Mouse (Mus musculus) heart, embryonic 15.5 days (tissue): Measurements from ENCODE around the gene Cyb561a3. TPM values are rescaled to one million over a fixed set of nuclear protein-coding genes. Genes with fewer than 3 reads are reported as not detected.
A peak's percentile ranks its signal among the peaks of the same experiment; 100 is the strongest.
"Not testable (repeated sequence)": the region's sequence is repeated elsewhere in the genome, so short reads cannot be mapped to it uniquely, and the experiment has no call there.

Experiments
- ATAC-seq: fragments of 200-750 bp; cut with Nextera tagmentation; replicated peaks from 2 replicates; pipeline ENCODE4 v1.8.0; 2017; ENCODE audit warnings: low read depth, moderate TSS enrichment; ENCODE audit not compliant: insufficient number of reproducible peaks, insufficient read depth, low FRiP score
- H3K27ac ChIP-seq: fragments of 300-500 bp; sonication (generic); 2 replicates; pipeline ENCODE4 v1.5.1; 2015; ENCODE audit warnings: mild to moderate bottlenecking, inconsistent platforms
- H3K27me3 ChIP-seq: fragments of 300-500 bp; sonication (generic); 2 replicates; pipeline ENCODE4 v1.6.1; 2015; ENCODE audit warnings: inconsistent platforms
- H3K36me3 ChIP-seq: fragments of 300-500 bp; sonication (generic); 2 replicates; pipeline ENCODE4 v1.6.1; 2015; ENCODE audit warnings: mild to moderate bottlenecking, inconsistent platforms
- H3K4me1 ChIP-seq: fragments of 300-500 bp; sonication (generic); replicated peaks from 2 replicates; pipeline ENCODE4 v1.6.1; 2015; ENCODE audit warnings: inconsistent platforms
- H3K4me2 ChIP-seq: fragments of 300-500 bp; sonication (generic); 2 replicates; pipeline ENCODE4 v1.6.1; 2015; ENCODE audit warnings: inconsistent platforms, mild to moderate bottlenecking, moderate library complexity
- H3K4me3 ChIP-seq: fragments of 300-500 bp; sonication (generic); 2 replicates; pipeline ENCODE4 v1.5.1; 2015; ENCODE audit warnings: mild to moderate bottlenecking, inconsistent platforms
- H3K9ac ChIP-seq: fragments of 300-500 bp; sonication (generic); 2 replicates; pipeline ENCODE4 v1.6.1; 2015; ENCODE audit warnings: mild to moderate bottlenecking, inconsistent platforms
- H3K9me3 ChIP-seq: fragments of 300-500 bp; sonication (generic); replicated peaks from 2 replicates; pipeline ENCODE4 v1.6.1; 2016; ENCODE audit warnings: inconsistent platforms
- WGBS: fragments of 180-500 bp; shearing (Covaris S2); methylation state at CpG from one replicate; pipeline ENCODE4 v1.1.7; 2015; ENCODE audit warnings: mixed read lengths; 5-methylcytosine and 5-hydroxymethylcytosine counted together
- polyA plus RNA-seq: library from polyadenylated mRNA; unstranded; fragments of >200 nt; fragmentation: Nextera tagmentation; extraction: Ambion mirVana; gene quantifications from 2 replicates; pipeline ENCODE4 v1.2.1, GENCODE M21; 2015

The Cyb561a3 gene
- polyA plus RNA-seq: 15.4 and 21.8 TPM in 2 replicates

DNA sequence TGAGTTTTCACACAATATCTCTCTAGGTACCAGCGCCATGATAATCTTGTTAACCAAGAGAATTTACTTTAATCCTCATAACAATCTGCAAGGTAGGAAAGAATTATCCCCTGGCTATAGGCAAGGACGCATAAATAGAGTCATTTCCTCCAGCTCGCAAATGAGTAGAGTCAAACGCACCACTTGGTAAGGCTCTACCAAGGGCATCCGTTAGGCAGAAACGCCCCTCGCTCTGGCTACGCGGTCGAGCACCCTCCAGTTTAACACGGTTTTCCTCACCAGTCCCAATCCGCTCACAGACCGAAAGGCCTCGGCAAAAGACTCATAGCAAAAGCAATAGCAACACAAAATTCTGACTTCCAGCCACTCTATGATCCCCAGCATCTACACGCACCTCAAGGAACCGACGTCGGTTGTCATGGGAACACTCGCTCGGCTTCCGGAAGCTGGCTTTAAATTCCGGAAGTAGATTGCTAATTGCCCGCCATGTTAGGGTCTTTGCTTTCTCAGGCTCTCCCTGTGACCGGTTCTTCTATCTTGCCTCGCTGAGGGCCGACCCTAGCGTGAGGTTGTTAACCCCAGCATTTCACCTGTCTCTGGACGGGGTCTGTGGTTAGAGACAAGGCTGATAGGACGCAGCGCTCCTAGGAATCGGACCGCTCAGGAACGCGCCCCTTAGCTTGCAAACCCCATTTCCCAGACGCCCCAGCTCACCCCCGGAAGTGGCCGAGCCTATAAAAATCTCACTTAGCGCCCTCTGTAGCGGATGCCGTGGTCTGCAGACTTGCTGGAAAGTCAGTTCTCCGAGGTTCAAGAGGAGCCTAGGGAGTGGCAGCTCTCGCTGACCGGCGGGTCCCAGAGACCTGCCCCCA, at the start of gene Cyb561a3, which contains the start of gene Tmem138:
Cyb561a3 (plus strand) TSS at position 483 of the 872 bp plus-strand sequence.
Tmem138 (minus strand) TSS at position 673 of the 872 bp plus-strand sequence.
- Histone ChIP-seq H3K9ac (peak within 1 kb of the TSS; percentile 83), H3K4me3 (peak within 1 kb of the TSS; percentile 73), H3K36me3 (peaks cover 35% of the 10 kb centered on the region), H3K4me2 (peak within 1 kb of the TSS; percentile 82), H3K9me3 (no peaks in the 10 kb centered on the region), H3K27me3 (no peaks in the 10 kb centered on the region), H3K27ac (peak within 1 kb of the TSS; percentile 92), H3K4me1 (peaks cover 15% of the 10 kb centered on the region)
- under 1% methylated on average over 44 of the region's 44 CpGs for WGBS
- ATAC-seq: peak; percentile 91

GRCm38 (mm10) chr19:10530082-10530481, 46.9 kb upstream of the Cyb561a3 start:
- Histone ChIP-seq H3K4me2 (no peak overlapping the region), H3K27ac (no peak overlapping the region), H3K27me3 (no peaks in the 10 kb centered on the region), H3K9me3 (no peaks in the 10 kb centered on the region), H3K4me3 (no peak overlapping the region), H3K36me3 (peaks cover 59% of the 10 kb centered on the region), H3K4me1 (peaks cover 20% of the 10 kb centered on the region), H3K9ac (no peak overlapping the region)
- 97% methylated on average over 1 of the region's 1 CpGs for whole genome bisulfite sequencing
- ATAC-seq: no peak

DNA sequence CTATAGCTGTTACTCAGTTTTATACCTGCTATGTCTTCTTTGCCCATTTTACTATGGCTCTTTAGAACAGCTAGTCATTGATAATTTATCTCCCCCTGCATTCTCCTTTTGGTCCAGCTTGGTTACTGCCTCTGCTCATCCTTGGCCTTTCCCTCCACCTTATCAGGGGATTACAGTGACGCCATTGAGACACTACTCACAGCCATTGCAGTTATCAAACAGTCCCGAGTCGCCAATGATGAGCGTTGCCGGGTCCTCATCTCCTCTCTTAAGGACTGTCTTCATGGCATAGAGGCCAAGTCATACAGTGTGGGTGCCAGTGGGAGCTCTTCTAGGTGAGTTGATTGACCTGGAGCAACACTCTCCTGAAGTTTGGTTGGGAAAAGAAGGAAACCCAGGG, 37.5 kb upstream of the Cyb561a3 start:
- H3K27me3 ChIP-seq: no peaks in the 10 kb centered on the region
- no peak for ATAC-seq
- H3K27ac ChIP-seq: no peak overlapping the region
- no peak overlapping the region for H3K9ac ChIP-seq
- no peaks in the 10 kb centered on the region for H3K9me3 ChIP-seq
- WGBS: 73% methylated on average over 5 of the region's 5 CpGs
- no peak overlapping the region for H3K4me3 ChIP-seq
- peaks cover 90% of the 10 kb centered on the region for H3K36me3 ChIP-seq
- no peaks in the 10 kb centered on the region for H3K4me1 ChIP-seq
- no peak overlapping the region for H3K4me2 ChIP-seq

DNA sequence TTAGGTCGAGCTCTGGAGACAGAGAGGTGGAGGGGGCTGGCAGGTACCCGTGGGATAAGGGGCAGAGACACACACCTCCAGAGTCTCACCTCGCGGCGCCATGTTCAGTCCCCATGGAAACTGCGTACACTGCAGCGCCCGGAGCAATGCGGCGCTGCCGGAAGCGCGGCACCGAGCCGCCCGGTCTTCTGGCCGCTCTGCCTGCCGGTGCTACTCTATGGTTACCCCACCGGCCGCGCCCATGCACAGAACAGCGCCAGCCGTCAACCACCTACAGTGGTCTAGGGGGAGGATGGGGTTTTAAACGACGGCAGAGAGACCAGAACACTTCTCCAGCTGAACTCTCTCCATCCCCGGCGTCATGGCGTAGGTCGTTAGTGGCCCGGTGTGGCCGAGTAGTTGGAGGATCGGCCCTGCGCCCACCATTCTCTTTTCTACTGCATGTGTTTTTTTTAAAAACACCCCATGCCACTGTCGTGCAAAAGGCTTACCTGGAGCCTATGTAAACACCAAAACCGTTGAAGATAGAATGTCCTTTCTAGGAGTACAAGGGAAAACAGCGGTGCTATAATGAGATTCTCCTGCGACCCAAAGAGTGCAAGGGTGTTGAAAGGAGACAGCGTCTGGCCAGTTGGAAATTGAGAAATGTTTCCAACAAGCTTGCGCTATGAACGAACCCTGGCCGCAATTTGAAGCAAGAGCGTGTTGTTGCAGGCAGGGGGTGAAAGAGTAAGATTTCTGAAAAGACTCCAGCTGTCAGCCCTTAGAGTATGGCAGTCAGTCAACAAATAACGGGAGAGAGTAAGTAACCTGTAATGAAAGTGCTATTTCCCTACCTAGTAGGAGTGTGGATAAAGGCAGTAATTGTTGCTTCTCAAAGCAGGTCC, 21.1 kb upstream of the Cyb561a3 start, which contains the start of gene Tmem216:
Tmem216 (minus strand) TSS at position 615 of the 887 bp plus-strand sequence.
- H3K9me3 ChIP-seq: no peaks in the 10 kb centered on the region
- peaks cover 14% of the 10 kb centered on the region for H3K36me3 ChIP-seq
- peak within 1 kb of the TSS; percentile 72 for H3K4me2 ChIP-seq
- peak; percentile 95 for ATAC-seq
- H3K27me3 ChIP-seq: no peaks in the 10 kb centered on the region
- under 1% methylated on average over 43 of the region's 43 CpGs for WGBS
- peaks cover 13% of the 10 kb centered on the region for H3K4me1 ChIP-seq
- peak within 1 kb of the TSS; percentile 67 for H3K4me3 ChIP-seq
- H3K9ac ChIP-seq: peak within 1 kb of the TSS; percentile 64
- H3K27ac ChIP-seq: peak within 1 kb of the TSS; percentile 74

DNA sequence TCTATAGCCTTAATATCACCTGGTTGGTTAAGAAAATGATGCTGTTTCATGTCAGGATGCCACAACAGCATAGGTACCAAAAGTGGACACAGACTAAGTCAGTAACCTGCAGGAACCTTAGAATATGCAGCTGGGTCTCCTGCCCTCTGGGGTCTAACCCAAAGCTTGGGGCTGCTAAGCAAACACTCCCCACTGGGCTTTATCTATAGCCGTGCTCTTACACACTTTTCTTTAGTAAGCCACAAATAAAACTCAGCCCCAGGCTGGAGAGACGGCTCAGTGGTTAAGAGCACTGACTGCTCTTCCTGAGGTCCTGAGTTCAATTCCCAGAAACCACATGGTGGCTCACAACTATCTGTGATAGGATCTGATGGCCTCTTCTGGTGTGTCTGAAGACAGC, 20.0 kb upstream of the Cyb561a3 start:
- Histone ChIP-seq H3K4me2 (no peak overlapping the region), H3K27ac (no peak overlapping the region), H3K4me1 (peaks cover 21% of the 10 kb centered on the region), H3K36me3 (peaks cover 5% of the 10 kb centered on the region; the same call in 1 of the 2 replicates), H3K4me3 (no peak overlapping the region), H3K9me3 (no peaks in the 10 kb centered on the region), H3K9ac (no peak overlapping the region), H3K27me3 (no peaks in the 10 kb centered on the region)
- 70% methylated on average over 2 of the region's 2 CpGs for WGBS
- ATAC-seq: no peak

DNA sequence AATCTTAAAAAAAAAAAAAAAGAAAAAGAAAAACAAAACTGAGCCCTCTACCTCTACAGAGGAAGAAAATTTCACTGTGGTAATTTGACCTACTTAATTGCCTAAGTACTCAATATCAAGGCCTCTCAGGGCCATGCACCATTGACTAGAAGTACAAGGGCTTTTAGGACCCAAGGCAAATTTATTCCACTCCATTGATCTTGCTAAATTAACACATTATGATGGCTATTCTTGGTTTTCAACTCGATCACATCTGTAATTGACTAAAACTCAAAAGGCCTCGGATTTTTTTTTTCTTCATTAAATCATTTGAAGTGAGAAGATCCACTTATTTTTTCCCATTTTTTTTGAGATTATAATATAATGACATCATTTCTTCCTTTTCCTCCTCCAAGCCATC, 19.5 kb upstream of the Cyb561a3 start:
- no peak overlapping the region for H3K4me3 ChIP-seq
- no peak overlapping the region for H3K27ac ChIP-seq
- no peak overlapping the region for H3K4me2 ChIP-seq
- 77% methylated on average over 2 of the region's 2 CpGs for WGBS
- ATAC-seq: no peak
- H3K9me3 ChIP-seq: no peaks in the 10 kb centered on the region
- no peaks in the 10 kb centered on the region for H3K27me3 ChIP-seq
- H3K4me1 ChIP-seq: peaks cover 25% of the 10 kb centered on the region
- H3K9ac ChIP-seq: no peak overlapping the region
- peaks cover 3% of the 10 kb centered on the region; the same call in 1 of the 2 replicates for H3K36me3 ChIP-seq

DNA sequence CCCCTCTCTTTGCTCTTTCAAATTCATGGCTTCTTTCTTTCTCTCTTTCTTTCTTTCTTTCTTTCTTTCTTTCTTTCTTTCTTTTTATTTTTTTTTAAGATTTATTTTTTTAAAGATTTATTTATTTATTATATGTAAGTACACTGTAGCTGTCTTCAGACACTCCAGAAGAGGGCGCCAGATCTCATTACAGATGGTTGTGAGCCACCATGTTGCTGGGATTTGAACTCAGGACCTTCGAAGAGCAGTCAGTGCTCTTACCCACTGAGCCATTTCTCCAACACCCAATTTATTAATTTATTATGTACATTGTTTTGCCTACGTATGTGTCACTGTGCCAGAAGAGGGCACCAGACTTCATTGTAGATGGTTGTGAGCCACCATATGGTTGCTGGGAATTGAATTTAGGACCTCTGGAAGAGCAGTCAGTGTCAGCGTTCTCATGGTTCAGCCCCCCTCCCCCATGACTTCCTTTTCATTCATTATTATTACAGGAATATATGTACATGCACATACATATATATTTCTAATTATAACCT, 19.1 kb upstream of the Cyb561a3 start:
- not testable (repeated sequence) for H3K27ac ChIP-seq, H3K9ac ChIP-seq, H3K27me3 ChIP-seq, ATAC-seq, H3K4me3 ChIP-seq, H3K4me2 ChIP-seq, H3K36me3 ChIP-seq, H3K9me3 ChIP-seq
- 76% methylated on average over 4 of the region's 4 CpGs for WGBS
- peaks cover 25% of the 10 kb centered on the region for H3K4me1 ChIP-seq

GRCm38 (mm10) chr19:10560108-10560507, 16.9 kb upstream of the Cyb561a3 start:
- no peak overlapping the region for H3K4me2 ChIP-seq
- no peaks in the 10 kb centered on the region for H3K9me3 ChIP-seq
- 36% methylated on average over 5 of the region's 5 CpGs for WGBS
- H3K4me3 ChIP-seq: no peak overlapping the region
- no peak overlapping the region for H3K9ac ChIP-seq
- no peaks in the 10 kb centered on the region for H3K36me3 ChIP-seq
- ATAC-seq: no peak
- H3K4me1 ChIP-seq: peaks cover 21% of the 10 kb centered on the region
- no peak overlapping the region for H3K27ac ChIP-seq
- H3K27me3 ChIP-seq: no peaks in the 10 kb centered on the region

DNA sequence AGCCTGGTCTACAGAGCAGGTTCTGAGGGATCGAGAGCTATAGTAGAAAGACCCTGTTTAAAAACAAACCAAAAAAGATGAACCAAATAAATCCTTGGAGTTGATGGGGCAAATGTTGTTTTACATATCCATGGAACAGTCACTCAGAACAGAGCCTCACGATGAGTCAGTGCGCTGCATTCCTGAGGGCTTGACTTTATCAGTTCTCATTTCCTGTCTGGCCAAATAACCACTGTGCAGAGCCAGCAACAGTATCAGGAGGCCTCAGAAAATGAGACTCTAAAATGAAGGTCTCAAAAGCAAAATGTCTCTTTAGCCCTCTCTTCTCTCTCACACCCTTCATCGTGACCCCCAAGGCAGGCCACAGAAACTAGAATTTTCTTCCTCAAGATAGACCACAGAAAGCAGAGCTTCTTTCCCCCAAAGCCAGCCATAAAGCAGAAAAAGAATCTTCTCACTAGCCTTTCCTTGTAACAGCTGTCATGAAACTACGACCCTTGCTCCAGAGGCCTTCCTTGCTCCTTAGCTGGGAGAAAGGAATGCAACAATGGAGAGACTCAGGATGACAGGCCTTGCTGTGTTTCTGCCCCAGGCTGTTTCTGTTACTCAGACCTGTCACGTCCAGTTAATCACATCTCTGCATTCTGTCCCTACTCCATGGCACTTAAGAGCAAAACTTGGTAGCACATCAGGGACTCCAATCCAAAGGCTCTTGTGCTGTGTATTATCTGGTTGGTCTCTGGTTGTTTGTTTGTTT, 15.2 kb upstream of the Cyb561a3 start:
- Histone ChIP-seq H3K9me3 (no peaks in the 10 kb centered on the region), H3K4me3 (no peak overlapping the region), H3K4me2 (no peak overlapping the region), H3K4me1 (peaks cover 12% of the 10 kb centered on the region), H3K27ac (peak overlapping the region; percentile 90), H3K9ac (no peak overlapping the region), H3K36me3 (no peaks in the 10 kb centered on the region), H3K27me3 (no peaks in the 10 kb centered on the region)
- ATAC-seq: peak; percentile 88
- 31% methylated on average over 6 of the region's 6 CpGs for WGBS

DNA sequence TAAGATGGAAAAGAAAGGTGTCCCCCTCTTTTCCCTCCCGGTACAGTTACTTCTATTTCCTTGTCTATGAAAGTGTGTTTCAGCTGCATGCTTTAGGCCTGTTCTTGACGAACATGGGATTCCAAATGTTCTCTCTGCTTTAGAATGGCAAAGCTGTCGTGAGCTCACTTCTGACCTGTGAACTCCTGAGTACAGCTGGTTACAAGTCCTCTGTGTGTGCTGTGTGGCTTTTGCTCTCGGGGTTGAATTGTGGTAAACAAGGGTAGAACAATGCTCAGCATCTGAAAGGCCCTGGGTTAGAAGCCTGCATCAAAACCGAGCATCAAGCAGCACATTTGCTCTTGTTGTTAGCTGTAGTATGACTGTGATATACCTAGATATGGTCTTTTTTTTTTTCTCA, 14.6 kb upstream of the Cyb561a3 start:
- peak overlapping the region; percentile 90 for H3K27ac ChIP-seq
- no peaks in the 10 kb centered on the region for H3K27me3 ChIP-seq
- ATAC-seq: no peak
- no peaks in the 10 kb centered on the region for H3K9me3 ChIP-seq
- H3K36me3 ChIP-seq: no peaks in the 10 kb centered on the region
- H3K9ac ChIP-seq: no peak overlapping the region
- H3K4me2 ChIP-seq: no peak overlapping the region
- no peak overlapping the region for H3K4me3 ChIP-seq
- WGBS: 55% methylated on average over 5 of the region's 5 CpGs
- H3K4me1 ChIP-seq: peaks cover 12% of the 10 kb centered on the region
